ENCODE assay signal across 23 mouse cellular contexts in genomic region chr8:70643019-70643418, GRCm38 (mm10). TPM values are rescaled to one million over a fixed set of nuclear protein-coding genes. Genes with fewer than 3 reads are reported as not detected.
A peak's percentile ranks its signal among the peaks of the same experiment; 100 is the strongest.
DNase-seq lines count a peak whose midpoint lies in the region.
"Had no signal": no experiment of that assay in that cellular context is flagged by ENCODE, and none has a peak within 500 bp of the region (broad histone marks: within the 10 kb centered on the region; RNA-seq: fewer than 3 reads in every experiment).

No protein-coding gene starts in this region.

- WGBS in heart, embryonic 10.5 days: 50% methylated on average over 3 of the region's 3 CpGs
- WGBS in macrophage (ENCODE audit: missing documents): 91% methylated on average over 3 of the region's 3 CpGs

- H3K9me3 ChIP-seq in heart, embryonic 10.5 days: no peaks in the 10 kb centered on the region
- H3K9me3 ChIP-seq: embryonic facial prominence, embryonic 12.5 days; embryonic facial prominence, embryonic 15.5 days; G1E; hindbrain, embryonic 12.5 days; hindbrain, embryonic 15.5 days had no signal

- peaks cover 40% of the 10 kb centered on the region for H3K4me1 ChIP-seq in heart, embryonic 10.5 days

- no peak for DNase-seq in heart, embryonic 10.5 days (ENCODE audit: low spot score)
- DNase-seq in heart, adult 11 months: no peak
- DNase-seq in 3T3-L1 (ENCODE audit: low read depth, low spot score): peak; percentile 79
- DNase-seq in ovary, postnatal 10 days (ENCODE audit: low spot score): no peak
- DNase-seq in T-cell, adult 2 months (ENCODE audit: low spot score): no peak
- DNase-seq: adrenal gland, adult 8-10 months; adrenal gland, postnatal 25 days; cerebellum, adult 11-12 months; cerebellum, adult 8-10 months; cerebellum, postnatal 10 days; cerebellum, postnatal 36 days; forebrain, postnatal 0 days; gastrocnemius, postnatal 25 days; heart, adult 2 months had no signal

- no peaks in the 10 kb centered on the region; the same call in 1 of the 2 replicates for H3K79me2 ChIP-seq in macrophage (ENCODE audit: inconsistent target)

- H3K27me3 ChIP-seq in heart, embryonic 10.5 days (ENCODE audit: insufficient read depth, poor library complexity, severe bottlenecking): no peaks in the 10 kb centered on the region
- H3K27me3 ChIP-seq: CH12.LX; embryonic facial prominence, embryonic 12.5 days; embryonic facial prominence, embryonic 15.5 days; hindbrain, embryonic 12.5 days; hindbrain, embryonic 15.5 days had no signal

- H3K36me3 ChIP-seq in heart, embryonic 10.5 days: no peaks in the 10 kb centered on the region
- no peaks in the 10 kb centered on the region for H3K36me3 ChIP-seq in macrophage (ENCODE audit: inconsistent target)
- H3K36me3 ChIP-seq: embryonic facial prominence, embryonic 12.5 days; embryonic facial prominence, embryonic 15.5 days; hindbrain, embryonic 12.5 days; hindbrain, embryonic 15.5 days had no signal

- no peak overlapping the region for H3K4me3 ChIP-seq in heart, embryonic 10.5 days
- H3K4me3 ChIP-seq in macrophage (ENCODE audit: inconsistent target): no peak overlapping the region
- H3K4me3 ChIP-seq: embryonic facial prominence, embryonic 12.5 days; embryonic facial prominence, embryonic 15.5 days; heart, adult 2 months; hindbrain, embryonic 12.5 days; hindbrain, embryonic 15.5 days had no signal

- H3K27ac ChIP-seq in heart, embryonic 10.5 days: peak overlapping the region; percentile 13; the same call in 1 of the 2 replicates
- H3K27ac ChIP-seq in macrophage: peak overlapping the region; percentile 31; the same call in 1 of the 2 replicates
- H3K27ac ChIP-seq: embryonic facial prominence, embryonic 12.5 days; embryonic facial prominence, embryonic 15.5 days; heart, adult 2 months; hindbrain, embryonic 12.5 days; hindbrain, embryonic 15.5 days had no signal

RNA-seq across cellular contexts. Expression of gene Gdf15, which starts 10.8 kb away (rescaled TPM):
- 0.43 and 1.6 TPM in 2 replicates for polyA plus RNA-seq in heart, embryonic 10.5 days (2016; fragmentation: Nextera tagmentation; extraction: Ambion mirVana)
- total RNA-seq in macrophage (2018; cell fraction: chromatin; rRNA removed): 100 to 1,000 TPM in 12 of 26 experiments, 10 to 100 TPM in 13, 1 to 10 TPM in 1; 7.8 to 467 (median 92.6) TPM
- 1,000 to 10,000 TPM in 6 of 26 experiments, 100 to 1,000 TPM in 15, 10 to 100 TPM in 5; 69.9 to 1,947 (median 332) TPM for total RNA-seq in macrophage (2018; cell fraction: cytosol; rRNA removed)
- 1,000 to 10,000 TPM in 7 of 26 experiments, 100 to 1,000 TPM in 16, 10 to 100 TPM in 3; 89.0 to 1,533 (median 505) TPM for total RNA-seq in macrophage (2018; cell fraction: nucleus; rRNA removed)
- polyA plus RNA-seq in macrophage (2018): 24.3 to 124 TPM (median 74.3 TPM) in 3 replicates
- total RNA-seq: G1E had no signal
- polyA plus RNA-seq: activated CD4-positive, CD25-positive, alpha-beta regulatory T cell, adult 4 months; embryonic facial prominence, embryonic 12.5 days; forebrain, embryonic 11.5 days had no signal

RNA-seq across cellular contexts. Expression of gene Pgpep1, which starts 17.2 kb away (rescaled TPM):
- polyA plus RNA-seq in heart, embryonic 10.5 days (2016; fragmentation: Nextera tagmentation; extraction: Ambion mirVana): 38.0 and 42.0 TPM in 2 replicates
- 10 to 100 TPM in 25 of 26 experiments, 1 to 10 TPM in 1; 8.5 to 30.1 (median 21.1) TPM for total RNA-seq in macrophage (2018; cell fraction: chromatin; rRNA removed)
- 10 to 100 TPM; 19.1 to 38.4 (median 30.7) TPM for total RNA-seq in macrophage (2018; cell fraction: cytosol; rRNA removed)
- total RNA-seq in macrophage (2018; cell fraction: nucleus; rRNA removed): 10 to 100 TPM; 12.7 to 46.1 (median 25.0) TPM
- polyA plus RNA-seq in macrophage (2018): 19.1 to 57.8 TPM (median 24.3 TPM) in 3 replicates

RNA-seq across cellular contexts. Expression of gene Lrrc25, which starts 27.1 kb away (rescaled TPM):
- polyA plus RNA-seq in heart, embryonic 10.5 days (2016; fragmentation: Nextera tagmentation; extraction: Ambion mirVana): 0.15 and 1.4 TPM in 2 replicates
- 100 to 1,000 TPM in 7 of 26 experiments, 10 to 100 TPM in 19; 21.1 to 149 (median 77.4) TPM for total RNA-seq in macrophage (2018; cell fraction: chromatin; rRNA removed)
- 100 to 1,000 TPM in 25 of 26 experiments, 10 to 100 TPM in 1; 89.3 to 365 (median 193) TPM for total RNA-seq in macrophage (2018; cell fraction: cytosol; rRNA removed)
- 100 to 1,000 TPM in 23 of 26 experiments, 10 to 100 TPM in 3; 63.8 to 384 (median 181) TPM for total RNA-seq in macrophage (2018; cell fraction: nucleus; rRNA removed)
- polyA plus RNA-seq in macrophage (2018): 104 to 230 TPM (median 156 TPM) in 3 replicates

RNA-seq across cellular contexts. Expression of gene Lsm4, which starts 30.0 kb away (rescaled TPM):
- polyA plus RNA-seq in heart, embryonic 10.5 days (2016; fragmentation: Nextera tagmentation; extraction: Ambion mirVana): 344 and 410 TPM in 2 replicates
- 10 to 100 TPM in 20 of 26 experiments, 1 to 10 TPM in 6; 2.7 to 27.9 (median 15.6) TPM for total RNA-seq in macrophage (2018; cell fraction: chromatin; rRNA removed)
- total RNA-seq in macrophage (2018; cell fraction: cytosol; rRNA removed): 10 to 100 TPM; 43.2 to 69.6 (median 58.9) TPM
- total RNA-seq in macrophage (2018; cell fraction: nucleus; rRNA removed): 10 to 100 TPM; 14.4 to 45.5 (median 23.0) TPM
- 47.7 to 66.4 TPM (median 48.9 TPM) in 3 replicates for polyA plus RNA-seq in macrophage (2018)

RNA-seq across cellular contexts. Expression of gene Ssbp4, which starts 34.3 kb away (rescaled TPM):
- 67.3 and 107 TPM in 2 replicates for polyA plus RNA-seq in heart, embryonic 10.5 days (2016; fragmentation: Nextera tagmentation; extraction: Ambion mirVana)
- total RNA-seq in macrophage (2018; cell fraction: chromatin; rRNA removed): 100 to 1,000 TPM in 19 of 26 experiments, 10 to 100 TPM in 7; 38.7 to 250 (median 142) TPM
- 100 to 1,000 TPM in 25 of 26 experiments, 10 to 100 TPM in 1; 92.7 to 165 (median 127) TPM for total RNA-seq in macrophage (2018; cell fraction: cytosol; rRNA removed)
- total RNA-seq in macrophage (2018; cell fraction: nucleus; rRNA removed): 100 to 1,000 TPM in 8 of 26 experiments, 10 to 100 TPM in 18; 37.5 to 190 (median 88.4) TPM
- polyA plus RNA-seq in macrophage (2018): 71.4 to 137 TPM (median 122 TPM) in 3 replicates

Comparison
In these comparisons a context has a peak if more than half of its experiments do, and no peak if none do; other contexts are left out.
1. RNA of gene Lrrc25, which starts 27.1 kb away (polyA plus RNA-seq): 104 to 230 TPM in macrophage; 0.15 to 1.4 TPM in heart, embryonic 10.5 days; every median in the first group is over 10 times any median in the second.